Mouse (Mus musculus) hematopoietic multipotent progenitor cell, adult 10-12 weeks (in vitro differentiated cells): Measurements from ENCODE around the gene Slpi. TPM values are rescaled to one million over a fixed set of nuclear protein-coding genes. Genes with fewer than 3 reads are reported as not detected.

Source experiments
- polyA plus RNA-seq: library from polyadenylated mRNA; stranded (reverse); fragments of >175 nt; gene quantifications from 2 replicates; pipeline ENCODE4 v1.2.3, GENCODE M21; 2012; ENCODE audit warnings: low replicate concordance

Gene Slpi
- 21.9 and 55.6 TPM in 2 replicates for polyA plus RNA-seq

GRCm38 (mm10) chr2:164389020-164389419 lies at the start of gene Slpi:
TSS of gene Slpi (minus strand) at chr2:164389095.

GRCm38 (mm10) chr2:164405060-164405459 lies 16.2 kb upstream of the Slpi start, which contains the start of gene Matn4:
TSS of gene Matn4 (minus strand) at chr2:164405160.

GRCm38 (mm10) chr2:164402906-164403305 lies 14.0 kb upstream of the Slpi start, which contains the start of gene Rbpjl:
TSS of gene Rbpjl (plus strand) at chr2:164403141.

GRCm38 (mm10) chr2:164332440-164332839 lies 56.5 kb downstream of the Slpi start, which contains the start of gene Svs5:
TSS of gene Svs5 (plus strand) at chr2:164332740.

GRCm38 (mm10) chr2:164316451-164316850 lies 72.4 kb downstream of the Slpi start, which contains the start of gene Svs6:
TSS of gene Svs6 (plus strand) at chr2:164316751.

Other genes with a start within 250 kb of the Slpi start
- gene Kcns1, start 218.0 kb downstream of the Slpi start, polyA plus RNA-seq: 0.16 and 0.60 TPM in 2 replicates
- 0.08 TPM in 1 of 2 replicates, not detected in the other for gene Wfdc5, start 206.4 kb downstream of the Slpi start, polyA plus RNA-seq
- gene Wfdc12, start 198.5 kb downstream of the Slpi start, polyA plus RNA-seq: not detected in 2 replicates
- gene Wfdc15a, start 189.0 kb downstream of the Slpi start, polyA plus RNA-seq: not detected in 2 replicates
- gene Wfdc15b, start 167.4 kb downstream of the Slpi start, polyA plus RNA-seq: not detected in 2 replicates
- not detected in 2 replicates for gene Svs2, start 150.6 kb downstream of the Slpi start, polyA plus RNA-seq
- not detected in 2 replicates for gene Svs3b, start 132.5 kb downstream of the Slpi start, polyA plus RNA-seq
- gene Svs4, start 110.6 kb downstream of the Slpi start, polyA plus RNA-seq: not detected in 2 replicates
- not detected in 2 replicates for gene Svs3a, start 99.8 kb downstream of the Slpi start, polyA plus RNA-seq
- not detected in 2 replicates for gene Svs6, start 72.3 kb downstream of the Slpi start, polyA plus RNA-seq
- gene Svs5, start 56.4 kb downstream of the Slpi start, polyA plus RNA-seq: not detected in 2 replicates
- 0.39 and 0.58 TPM in 2 replicates for gene Rbpjl, start 14.0 kb upstream of the Slpi start, polyA plus RNA-seq
- gene Matn4, start 16.1 kb upstream of the Slpi start, polyA plus RNA-seq: 0.45 and 0.55 TPM in 2 replicates
- gene Sdc4, start 54.8 kb upstream of the Slpi start, polyA plus RNA-seq: 6.5 and 51.1 TPM in 2 replicates
- gene Sys1, start 67.9 kb upstream of the Slpi start, polyA plus RNA-seq: 150 and 241 TPM in 2 replicates
- gene Gm20458, start 71.9 kb upstream of the Slpi start, polyA plus RNA-seq: 2.5 and 3.3 TPM in 2 replicates
- gene Trp53tg5, start 84.6 kb upstream of the Slpi start, polyA plus RNA-seq: not detected in 2 replicates
- gene Dbndd2, start 97.0 kb upstream of the Slpi start, polyA plus RNA-seq: 27.5 and 44.6 TPM in 2 replicates
- 111 and 192 TPM in 2 replicates for gene Pigt, start 108.4 kb upstream of the Slpi start, polyA plus RNA-seq
- gene Wfdc2, start 173.3 kb upstream of the Slpi start, polyA plus RNA-seq: not detected in 2 replicates
- not detected in 2 replicates for gene Spint3, start 184.4 kb upstream of the Slpi start, polyA plus RNA-seq
- gene Wfdc6a, start 196.4 kb upstream of the Slpi start, polyA plus RNA-seq: not detected in 2 replicates
- gene Eppin, start 204.5 kb upstream of the Slpi start, polyA plus RNA-seq: not detected in 2 replicates
- gene Wfdc6b, start 224.4 kb upstream of the Slpi start, polyA plus RNA-seq: not detected in 2 replicates
- gene Wfdc8, start 224.5 kb upstream of the Slpi start, polyA plus RNA-seq: 0.04 TPM in 1 of 2 replicates, not detected in the other
- gene Wfdc16, start 249.7 kb upstream of the Slpi start, polyA plus RNA-seq: not detected in 2 replicates